Mouse (Mus musculus): ENCODE data around the gene Ttc1. TPM values are rescaled to one million over a fixed set of nuclear protein-coding genes. Genes with fewer than 3 reads are reported as not detected.

The Ttc1 gene
- polyA plus RNA-seq, 1 experiment from 2014 or later, result 33.4 TPM

GRCm38 (mm10) chr11:43688850-43689249 lies 59.0 kb downstream of the Ttc1 start:
- DNase-seq (no peak), ATAC-seq (no peak)
- no peak overlapping the region for H3K4me2 ChIP-seq (ENCODE audit: low read depth, low read length)
- no peaks in the 10 kb centered on the region for H3K27me3 ChIP-seq (ENCODE audit: insufficient read depth, low read length)
- no peaks in the 10 kb centered on the region for H3K4me1 ChIP-seq (ENCODE audit: insufficient read depth)
- 97% methylated on average over 1 of the region's 1 CpGs for WGBS (ENCODE audit: insufficient replicate concordance)
- TF ChIP-seq CTCF (IDR thresholded peaks at IDR 0.05; ENCODE audit: low read depth), result no peak
- TF ChIP-seq EP300 (IDR thresholded peaks at IDR 0.05; ENCODE audit: low read depth), result no peak
- H3K9ac ChIP-seq (replicated peaks), result no peak overlapping the region
- no peak overlapping the region for H3K27ac ChIP-seq (ENCODE audit: low read depth)
- peaks cover 59% of the 10 kb centered on the region for H3K36me3 ChIP-seq (replicated peaks; ENCODE audit: insufficient read depth, low read length)
- H3K9me3 ChIP-seq (ENCODE audit: low read length), result no peaks in the 10 kb centered on the region
- H3K4me3 ChIP-seq (ENCODE audit: low read depth, low read length), result no peak overlapping the region

- TF ChIP-seq CTCF (IDR thresholded peaks at IDR 0.05; ENCODE audit: low read depth), result no peak
- TF ChIP-seq EP300 (IDR thresholded peaks at IDR 0.05; ENCODE audit: low read depth), result no peak
- peak; percentile 26 for ATAC-seq
- H3K9ac ChIP-seq (replicated peaks), result peak overlapping the region; percentile 98
- peak overlapping the region; percentile 91 for H3K4me3 ChIP-seq (ENCODE audit: low read depth, low read length)
- DNase-seq, result peak; percentile 76
- H3K27me3 ChIP-seq (ENCODE audit: insufficient read depth, low read length), result no peaks in the 10 kb centered on the region
- peak overlapping the region; percentile 96 for H3K4me2 ChIP-seq (ENCODE audit: low read depth, low read length)
- H3K9me3 ChIP-seq (ENCODE audit: low read length), result no peaks in the 10 kb centered on the region
- under 1% methylated on average over 63 of the region's 72 CpGs for WGBS (ENCODE audit: insufficient replicate concordance)
- peak overlapping the region; percentile 93 for H3K27ac ChIP-seq (ENCODE audit: low read depth)
- H3K4me1 ChIP-seq (ENCODE audit: insufficient read depth), result peaks cover 13% of the 10 kb centered on the region
- peaks cover 20% of the 10 kb centered on the region for H3K36me3 ChIP-seq (replicated peaks; ENCODE audit: insufficient read depth, low read length)
Observed at GRCm38 (mm10) chr11:43682415-43683217, 65.2 kb downstream of the Ttc1 start.

- Histone ChIP-seq H3K9me3 (ENCODE audit: low read length) (no peaks in the 10 kb centered on the region), H3K36me3 (replicated peaks; ENCODE audit: insufficient read depth, low read length) (peaks cover 11% of the 10 kb centered on the region), H3K4me2 (ENCODE audit: low read depth, low read length) (peak within 1 kb of the TSS; percentile 96), H3K27me3 (ENCODE audit: insufficient read depth, low read length) (no peaks in the 10 kb centered on the region), H3K4me1 (ENCODE audit: insufficient read depth) (peaks cover 13% of the 10 kb centered on the region), H3K27ac (ENCODE audit: low read depth) (peak within 1 kb of the TSS; percentile 93), H3K4me3 (ENCODE audit: low read depth, low read length) (peak within 1 kb of the TSS; percentile 91), H3K9ac (replicated peaks) (peak within 1 kb of the TSS; percentile 98)
- ATAC-seq (peak; percentile 98), DNase-seq (peak; percentile 100)
- TF ChIP-seq CTCF (IDR thresholded peaks at IDR 0.05; ENCODE audit: low read depth), result 0 out of 2 replicates have a peak, but pooled peaks have one; percentile 15
- TF ChIP-seq EP300 (IDR thresholded peaks at IDR 0.05; ENCODE audit: low read depth), result peak; percentile 63; the same call in 1 of the 2 replicates
- WGBS (ENCODE audit: insufficient replicate concordance), result 6% methylated on average over 42 of the region's 87 CpGs
Observed at GRCm38 (mm10) chr11:43681472-43682414, 66.1 kb downstream of the Ttc1 start, which contains the start of gene Pwwp2a. Gene Pwwp2a, plus strand, starts transcription at chr11:43681998.

Other genes starting within 250 kb of the Ttc1 start
- 1.5 and 2.1 TPM in 2 replicates for gene Ccnjl, start 219.2 kb downstream of the Ttc1 start, polyA plus RNA-seq (2015; fragmentation: Nextera tagmentation; extraction: Ambion mirVana)
- gene 4933415A04Rik, start 161.0 kb downstream of the Ttc1 start, polyA plus RNA-seq (2015; fragmentation: Nextera tagmentation; extraction: Ambion mirVana), result 0.51 and 0.72 TPM in 2 replicates
- gene Fabp6, start 146.5 kb downstream of the Ttc1 start, polyA plus RNA-seq (2015; fragmentation: Nextera tagmentation; extraction: Ambion mirVana), result not detected in 2 replicates
- gene Pwwp2a, start 66.0 kb downstream of the Ttc1 start, polyA plus RNA-seq (2015; fragmentation: Nextera tagmentation; extraction: Ambion mirVana), result 6.9 and 7.1 TPM in 2 replicates
- gene Adra1b, start 153.2 kb upstream of the Ttc1 start, polyA plus RNA-seq (2015; fragmentation: Nextera tagmentation; extraction: Ambion mirVana), result 6.4 and 6.6 TPM in 2 replicates

All from liver, postnatal 0 days (tissue).